Mouse (Mus musculus) bone marrow, adult 2 months (tissue): Measurements from ENCODE around the gene Vmn2r102. TPM values are rescaled to one million over a fixed set of nuclear protein-coding genes. Genes with fewer than 3 reads are reported as not detected.

ENCODE experiments used
- H3K27ac ChIP-seq: fragments of 200-500 bp; 2 replicates; pipeline ENCODE4 v1.5.1; 2012; ENCODE audit warnings: low read depth, mild to moderate bottlenecking, control low read depth, inconsistent platforms, low read length; ENCODE audit not compliant: control insufficient read depth, poor library complexity, insufficient read depth
- H3K4me1 ChIP-seq: fragments of 200-500 bp; 2 replicates; pipeline ENCODE4 v1.6.1; 2011; ENCODE audit warnings: low read length; ENCODE audit not compliant: control insufficient read depth, insufficient read depth
- H3K4me3 ChIP-seq: fragments of 200-500 bp; replicated peaks from 2 replicates; pipeline ENCODE3; 2011; ENCODE audit warnings: mild to moderate bottlenecking, low read depth, low read length, control low read depth; ENCODE audit not compliant: control insufficient read depth
- CTCF ChIP-seq: fragments of 200-500 bp; IDR thresholded peaks from 2 replicates; pipeline ENCODE4 v1.5.1; 2011; ENCODE audit warnings: low read length, control low read depth; ENCODE audit not compliant: control insufficient read depth, insufficient read depth
- POLR2A ChIP-seq: fragments of 200-500 bp; IDR thresholded peaks from 2 replicates; pipeline ENCODE4 v1.6.1; 2011; ENCODE audit warnings: low read depth, mild to moderate bottlenecking, control low read depth, low read length, borderline replicate concordance; ENCODE audit not compliant: control insufficient read depth
- WGBS: fragments of 180-500 bp; shearing (Covaris S2); methylation state at CpG from one replicate; pipeline ENCODE4 v1.1.7; 2018; 5-methylcytosine and 5-hydroxymethylcytosine counted together
- polyA plus RNA-seq: library from polyadenylated mRNA; stranded (reverse); fragments of >200 nt; gene quantifications from 2 replicates; pipeline ENCODE4 v1.2.4, GENCODE M21; 2011; ENCODE audit warnings: low replicate concordance; ENCODE audit not compliant: missing spikeins, insufficient read depth, insufficient read length

The Vmn2r102 gene
- polyA plus RNA-seq, result 0.07 TPM in 1 of 2 replicates, not detected in the other

DNA sequence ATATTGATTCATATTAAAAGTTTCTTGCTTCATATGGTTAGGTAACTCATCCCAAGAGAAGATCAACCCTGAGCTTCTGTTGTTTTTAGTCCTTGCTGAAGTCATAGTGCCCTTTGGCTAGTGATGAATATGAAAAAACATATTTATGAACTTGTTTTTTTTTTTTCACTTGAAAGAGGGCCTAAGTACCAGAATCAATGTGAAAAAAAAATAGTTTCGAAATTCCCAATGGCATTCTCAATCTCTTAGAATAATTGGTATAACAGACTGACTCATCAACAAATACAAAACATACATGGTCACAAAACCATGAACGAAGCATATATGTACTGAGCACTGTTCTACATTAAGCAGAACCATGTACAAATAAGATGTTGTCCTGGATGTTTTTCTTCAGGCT is at the start of gene Vmn2r102:
Gene Vmn2r102, plus strand, starts transcription at position 301 of the 400 bp plus-strand sequence.
- H3K4me1 ChIP-seq, result no peaks in the 10 kb centered on the region
- WGBS, result 40% methylated on average over 2 of the region's 2 CpGs
- TF ChIP-seq POLR2A, result no peak
- TF ChIP-seq CTCF, result no peak
- H3K4me3 ChIP-seq, result no peak within 1 kb of the TSS
- H3K27ac ChIP-seq, result no peak within 1 kb of the TSS

DNA sequence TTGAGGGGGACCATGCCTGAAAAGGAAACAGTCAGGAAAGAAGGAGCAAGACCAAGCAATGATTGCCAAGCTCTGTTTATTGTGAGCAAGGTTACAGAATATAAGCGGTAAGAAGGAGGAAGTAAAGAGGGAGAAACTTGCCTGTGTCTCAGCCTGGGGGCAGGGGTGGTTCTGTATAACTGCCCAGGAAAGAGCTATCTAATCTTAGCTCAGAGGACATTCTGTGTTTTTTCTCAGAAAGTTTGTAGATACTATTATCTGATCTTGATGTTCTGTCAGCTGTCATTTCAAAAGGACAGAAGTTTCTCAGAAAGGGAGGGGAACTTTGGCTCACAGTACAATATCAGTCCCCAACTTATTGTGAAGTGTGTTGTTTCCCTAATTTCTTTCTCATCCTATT is 30.8 kb upstream of the Vmn2r102 start:
- no peak for TF ChIP-seq POLR2A
- TF ChIP-seq CTCF, result no peak
- WGBS, result 80% methylated on average over 1 of the region's 1 CpGs
- Histone ChIP-seq H3K4me3 (no peak overlapping the region), H3K27ac (no peak overlapping the region), H3K4me1 (no peaks in the 10 kb centered on the region)

DNA sequence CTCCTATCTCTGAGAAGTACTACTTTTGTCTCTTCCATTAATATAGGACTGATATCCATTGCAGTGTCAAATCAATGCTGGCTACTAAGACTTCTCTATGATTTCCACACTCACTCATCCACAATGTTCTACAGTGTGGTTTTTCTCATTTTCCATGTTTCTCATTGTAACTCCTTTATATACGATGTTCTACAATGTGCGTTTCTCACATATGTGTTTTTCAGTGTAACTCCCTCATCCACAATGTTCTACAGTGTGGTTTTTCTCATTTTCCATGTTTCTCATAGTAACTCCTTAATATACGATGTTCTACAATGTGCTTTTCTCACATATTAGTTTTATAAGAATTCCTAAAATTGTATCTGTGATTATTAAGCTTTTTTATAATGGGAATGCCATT is 1.7 kb upstream of the Vmn2r102 start:
- Histone ChIP-seq H3K27ac (no peak overlapping the region), H3K4me3 (no peak overlapping the region), H3K4me1 (no peaks in the 10 kb centered on the region)
- TF ChIP-seq POLR2A (no peak), CTCF (no peak)
- WGBS, result 49% methylated on average over 3 of the region's 3 CpGs

DNA sequence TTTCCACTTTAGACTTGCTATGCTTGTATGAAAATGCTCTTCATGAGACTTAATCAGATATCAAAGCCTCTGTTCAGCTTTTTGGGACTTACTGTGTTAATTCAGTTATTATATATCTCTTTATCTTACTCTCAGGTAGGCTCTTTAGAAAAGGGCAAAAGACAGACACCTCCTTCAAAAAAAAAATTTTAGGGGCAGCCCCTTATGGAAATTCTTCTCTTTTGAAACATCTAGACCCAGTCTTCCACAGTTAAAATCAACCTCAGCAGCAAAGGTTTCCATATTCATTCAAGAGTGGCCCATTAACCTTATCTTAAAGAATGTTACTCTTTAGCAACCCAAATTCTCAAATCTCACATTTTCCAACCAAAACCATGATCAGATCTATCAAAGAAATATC is 31.9 kb downstream of the Vmn2r102 start:
- Histone ChIP-seq H3K4me1 (no peaks in the 10 kb centered on the region), H3K4me3 (no peak overlapping the region), H3K27ac (no peak overlapping the region)
- TF ChIP-seq CTCF, result no peak
- no peak for TF ChIP-seq POLR2A

Other genes with a start within 250 kb of the Vmn2r102 start
- 0.34 and 0.62 TPM in 2 replicates for gene Vmn2r100, start 155.6 kb upstream of the Vmn2r102 start, polyA plus RNA-seq
- not detected in 2 replicates for gene Vmn2r101, start 83.1 kb upstream of the Vmn2r102 start, polyA plus RNA-seq
- not detected in 2 replicates for gene Vmn2r103, start 113.0 kb downstream of the Vmn2r102 start, polyA plus RNA-seq